Mouse (Mus musculus) neutrophil, adult 65 days (primary cell): ENCODE measurements around the gene Olfr214. TPM values are rescaled to one million over a fixed set of nuclear protein-coding genes. Genes with fewer than 3 reads are reported as not detected.

Experiments used
- total RNA-seq: library from RNA; stranded (reverse); gene quantifications from 2 replicates; pipeline ENCODE4 v1.2.4, GENCODE M21; 2023

Olfr214 gene
- not detected in 2 replicates for total RNA-seq

GRCm38 (mm10) chr6:116553935-116554334, at the start of gene Olfr214:
Gene Olfr214, plus strand, starts transcription at chr6:116554235.

GRCm38 (mm10) chr6:116506302-116507003, 47.6 kb upstream of the Olfr214 start, which contains the start of gene Olfr212:
Gene Olfr212, plus strand, starts transcription at chr6:116506516.

GRCm38 (mm10) chr6:116538156-116538555, 15.9 kb upstream of the Olfr214 start, which contains the start of gene Olfr213:
Gene Olfr213, plus strand, starts transcription at chr6:116538456.

GRCm38 (mm10) chr6:116550841-116551240, 3.2 kb upstream of the Olfr214 start, which contains the start of gene Gm5580:
Gene Gm5580, plus strand, starts transcription at chr6:116551141.

GRCm38 (mm10) chr6:116584095-116584494, 30.1 kb downstream of the Olfr214 start, which contains the start of gene Olfr215:
Gene Olfr215, minus strand, starts transcription at chr6:116584195.

Other genes with a start within 250 kb of the Olfr214 start
- gene March8, start 216.2 kb upstream of the Olfr214 start, total RNA-seq, result 15.1 and 21.4 TPM in 2 replicates
- 294 and 307 TPM in 2 replicates for gene Alox5, start 93.1 kb upstream of the Olfr214 start, total RNA-seq
- gene Olfr211, start 65.1 kb upstream of the Olfr214 start, total RNA-seq, result not detected in 2 replicates
- gene Olfr212, start 47.7 kb upstream of the Olfr214 start, total RNA-seq, result 0.35 TPM in 1 of 2 replicates, not detected in the other
- gene Olfr213, start 15.8 kb upstream of the Olfr214 start, total RNA-seq, result not detected in 2 replicates
- 0.82 and 2.3 TPM in 2 replicates for gene Gm5580, start 3.1 kb upstream of the Olfr214 start, total RNA-seq
- gene Olfr215, start 30.0 kb downstream of the Olfr214 start, total RNA-seq, result not detected in 2 replicates
- gene Zfp422, start 74.8 kb downstream of the Olfr214 start, total RNA-seq, result 10.8 and 11.1 TPM in 2 replicates
- 0.98 TPM in 1 of 2 replicates, not detected in the other for gene Depp1, start 96.4 kb downstream of the Olfr214 start, total RNA-seq
- 82.7 and 104 TPM in 2 replicates for gene Rassf4, start 119.7 kb downstream of the Olfr214 start, total RNA-seq
- gene Tmem72, start 162.7 kb downstream of the Olfr214 start, total RNA-seq, result 0.20 and 0.22 TPM in 2 replicates